Mouse (Mus musculus): ENCODE results near the gene Arl4c. TPM values are rescaled to one million over a fixed set of nuclear protein-coding genes. Genes with fewer than 3 reads are reported as not detected.

Arl4c gene
- polyA plus RNA-seq, 1 experiment from 2014 or later, result 22.2 TPM

DNA sequence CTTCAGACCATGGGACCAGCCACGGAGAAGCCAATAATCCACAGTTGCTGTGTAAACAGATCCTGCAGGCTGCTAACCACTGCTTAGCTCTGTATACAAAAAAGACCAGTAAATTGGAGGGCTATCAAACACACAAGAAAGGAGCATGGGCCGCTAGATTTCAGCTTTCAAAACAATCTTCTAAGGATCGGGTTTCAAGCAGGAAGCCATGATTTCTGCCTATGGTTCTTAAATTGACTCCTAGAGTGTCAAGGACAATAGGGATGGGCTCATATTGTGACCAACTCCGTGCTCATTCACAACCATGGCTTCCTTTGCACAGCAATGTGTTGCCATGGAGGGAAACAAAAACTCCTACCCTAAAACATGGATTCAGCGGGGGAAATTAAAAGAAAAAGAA lies 3.1 kb downstream of the Arl4c start:
- Histone ChIP-seq H3K36me3 (peaks cover 25% of the 10 kb centered on the region), H3K27me3 (ENCODE audit: insufficient read depth, poor library complexity, severe bottlenecking) (peaks cover 17% of the 10 kb centered on the region), H3K4me3 (peak overlapping the region; percentile 92), H3K4me1 (replicated peaks) (peaks cover 49% of the 10 kb centered on the region), H3K27ac (peak overlapping the region; percentile 98), H3K9me3 (no peaks in the 10 kb centered on the region)
- 16% methylated on average over 5 of the region's 5 CpGs for WGBS
- DNase-seq (ENCODE audit: low spot score), result no peak

DNA sequence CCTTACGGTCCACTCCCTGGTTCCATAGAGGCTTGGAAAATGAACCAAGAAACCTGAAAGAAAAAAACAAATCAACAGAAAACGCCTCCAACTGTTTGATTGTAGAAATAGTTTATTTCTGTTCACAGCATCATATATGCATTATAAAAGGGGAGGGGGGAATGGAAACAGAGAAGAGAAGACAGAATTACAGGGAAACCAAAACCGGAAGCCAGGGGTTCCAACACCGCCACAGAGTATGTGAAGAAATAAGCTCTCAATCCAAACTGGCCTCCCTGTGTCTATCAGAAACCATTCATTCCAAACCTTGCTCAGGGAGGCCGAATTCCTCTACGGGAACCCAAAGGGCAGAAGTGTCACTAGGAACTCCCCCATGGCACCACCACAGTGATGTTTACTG lies 3.9 kb downstream of the Arl4c start:
- no peaks in the 10 kb centered on the region for H3K9me3 ChIP-seq
- peaks cover 49% of the 10 kb centered on the region for H3K4me1 ChIP-seq (replicated peaks)
- H3K4me3 ChIP-seq, result peak overlapping the region; percentile 92
- peaks cover 9% of the 10 kb centered on the region for H3K27me3 ChIP-seq (ENCODE audit: insufficient read depth, poor library complexity, severe bottlenecking)
- no peak for DNase-seq (ENCODE audit: low spot score)
- WGBS, result 88% methylated on average over 6 of the region's 6 CpGs
- no peak overlapping the region for H3K27ac ChIP-seq
- H3K36me3 ChIP-seq, result peaks cover 25% of the 10 kb centered on the region

DNA sequence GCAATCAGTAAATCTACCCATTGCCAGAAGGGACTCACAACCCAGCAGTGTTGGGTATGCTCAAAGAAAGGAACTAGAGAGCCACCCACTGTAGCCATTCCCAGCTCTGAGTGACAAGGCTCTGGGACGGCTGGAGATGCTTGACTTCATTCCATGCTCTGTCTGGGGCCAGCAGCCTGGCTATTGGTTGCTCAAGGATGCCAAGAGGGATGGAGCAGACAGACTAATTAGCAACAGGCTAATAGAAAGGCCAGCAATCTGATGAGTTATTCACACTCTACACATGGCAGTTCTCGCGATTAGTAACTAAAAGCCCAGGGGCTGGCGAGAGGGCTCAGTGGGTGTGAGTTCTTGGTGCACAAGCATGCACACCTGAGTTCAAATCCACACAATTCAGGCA lies 5.6 kb downstream of the Arl4c start:
- 79% methylated on average over 4 of the region's 4 CpGs for WGBS
- no peak for DNase-seq (ENCODE audit: low spot score)

DNA sequence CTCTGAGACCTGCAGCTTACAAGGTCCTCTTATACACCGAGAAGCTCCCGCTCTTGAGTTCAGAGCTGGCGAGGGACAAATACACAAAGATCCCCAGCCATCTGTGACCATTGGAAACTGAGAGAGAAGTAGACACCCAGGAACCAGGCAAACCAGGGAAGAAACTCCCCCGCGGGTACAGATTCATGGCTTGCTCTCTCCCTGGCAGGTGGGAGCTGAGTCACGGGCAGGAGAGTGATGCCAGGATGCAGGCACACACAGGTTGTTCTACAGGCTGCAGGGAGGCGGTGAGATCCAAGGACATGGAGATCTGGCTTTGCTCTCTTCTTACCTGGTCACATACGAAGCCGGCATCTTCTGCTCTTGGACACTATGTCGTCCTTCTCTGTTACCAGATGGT lies 7.7 kb downstream of the Arl4c start:
- peaks cover 25% of the 10 kb centered on the region for H3K36me3 ChIP-seq
- no peaks in the 10 kb centered on the region for H3K27me3 ChIP-seq (ENCODE audit: insufficient read depth, poor library complexity, severe bottlenecking)
- H3K4me3 ChIP-seq, result no peak overlapping the region
- no peaks in the 10 kb centered on the region for H3K9me3 ChIP-seq
- 90% methylated on average over 10 of the region's 10 CpGs for WGBS
- peaks cover 34% of the 10 kb centered on the region for H3K4me1 ChIP-seq (replicated peaks)
- H3K27ac ChIP-seq, result no peak overlapping the region
- no peak for DNase-seq (ENCODE audit: low spot score)

More for the DNA sequence above, 5.6 kb downstream of the Arl4c start:
- no peaks in the 10 kb centered on the region for H3K27me3 ChIP-seq (ENCODE audit: insufficient read depth, poor library complexity, severe bottlenecking)
- no peak overlapping the region for H3K27ac ChIP-seq
- H3K4me3 ChIP-seq, result no peak overlapping the region
- H3K36me3 ChIP-seq, result peaks cover 25% of the 10 kb centered on the region
- no peaks in the 10 kb centered on the region for H3K9me3 ChIP-seq
- H3K4me1 ChIP-seq (replicated peaks), result peaks cover 34% of the 10 kb centered on the region

DNA sequence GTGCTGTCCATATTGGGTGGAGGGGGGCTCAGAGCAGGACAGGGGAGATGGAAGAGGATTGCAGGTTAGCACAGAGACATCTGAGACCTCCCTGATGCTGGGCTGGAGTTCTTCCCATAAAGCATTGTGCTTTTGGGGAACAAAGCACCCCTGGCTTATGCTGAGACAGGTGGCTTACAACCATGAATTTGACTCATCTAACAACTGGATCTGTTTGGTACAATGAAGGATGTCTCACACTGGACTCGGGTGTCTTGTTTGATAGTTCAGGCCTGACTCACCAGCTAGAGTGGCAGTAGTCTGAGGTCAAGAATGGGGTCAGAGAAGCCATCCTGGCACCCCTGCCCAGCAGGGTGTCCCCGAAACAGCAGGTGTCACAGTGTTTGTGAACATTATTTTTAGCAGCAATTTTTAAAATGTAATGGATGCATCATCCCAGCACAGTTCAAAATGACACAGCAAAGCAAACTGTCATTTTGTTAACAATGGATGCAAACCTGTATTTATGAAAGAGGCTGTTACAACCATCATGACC lies 9.7 kb downstream of the Arl4c start:
- Histone ChIP-seq H3K27ac (no peak overlapping the region), H3K27me3 (ENCODE audit: insufficient read depth, poor library complexity, severe bottlenecking) (no peaks in the 10 kb centered on the region), H3K36me3 (peaks cover 13% of the 10 kb centered on the region), H3K9me3 (no peaks in the 10 kb centered on the region), H3K4me3 (no peak overlapping the region), H3K4me1 (replicated peaks) (peaks cover 14% of the 10 kb centered on the region)
- WGBS, result 76% methylated on average over 2 of the region's 2 CpGs
- no peak for DNase-seq (ENCODE audit: low spot score)

DNA sequence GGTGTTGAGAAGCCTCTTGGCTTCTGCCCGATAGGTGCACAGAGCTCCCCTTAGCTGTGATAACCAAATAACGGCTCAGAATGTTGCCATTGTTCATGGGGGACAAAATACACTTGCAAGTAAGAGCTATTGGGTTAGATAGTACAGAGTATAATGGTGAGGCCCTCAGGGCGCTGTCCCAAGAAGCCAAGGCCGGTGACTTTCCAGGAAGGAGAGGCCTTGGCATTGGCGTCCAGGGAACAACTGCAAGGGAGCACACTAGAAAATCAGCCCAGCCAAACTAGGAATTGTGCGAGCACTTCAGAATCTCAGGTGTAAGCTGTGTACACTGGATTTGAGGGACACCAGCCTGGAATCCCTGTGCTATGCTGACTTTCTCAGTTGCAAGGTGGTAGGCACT lies 11.4 kb downstream of the Arl4c start:
- Histone ChIP-seq H3K27me3 (ENCODE audit: insufficient read depth, poor library complexity, severe bottlenecking) (no peaks in the 10 kb centered on the region), H3K4me3 (no peak overlapping the region), H3K9me3 (no peaks in the 10 kb centered on the region), H3K4me1 (replicated peaks) (peaks cover 13% of the 10 kb centered on the region), H3K36me3 (0 out of 2 replicates have a peak, but pooled peaks cover 4% of the 10 kb centered on the region), H3K27ac (no peak overlapping the region)
- WGBS, result 91% methylated on average over 6 of the region's 6 CpGs
- no peak for DNase-seq (ENCODE audit: low spot score)

DNA sequence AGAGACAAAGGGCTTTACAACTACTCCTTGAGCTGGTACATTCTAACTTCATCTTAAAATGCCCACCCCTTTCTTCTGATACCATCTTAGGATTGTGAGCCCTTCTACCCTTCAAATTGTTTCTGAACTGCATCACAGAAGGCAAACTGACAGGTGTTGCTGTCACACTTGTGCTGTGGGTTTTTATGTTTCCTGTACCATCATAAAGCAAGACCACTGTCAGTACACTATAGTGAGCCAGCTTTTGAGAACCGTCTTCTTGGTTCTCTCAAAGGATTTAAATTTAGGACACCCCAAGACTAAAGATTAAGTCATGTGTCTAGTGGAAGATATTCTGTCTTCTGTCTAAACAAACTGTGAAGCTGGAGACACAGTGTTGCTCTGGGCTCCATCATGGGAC lies 17.3 kb downstream of the Arl4c start:
- H3K27me3 ChIP-seq (ENCODE audit: insufficient read depth, poor library complexity, severe bottlenecking), result no peaks in the 10 kb centered on the region
- peaks cover 8% of the 10 kb centered on the region; the same call in 1 of the 2 replicates for H3K4me1 ChIP-seq (replicated peaks)
- 94% methylated on average over 1 of the region's 1 CpGs for WGBS
- H3K4me3 ChIP-seq, result no peak overlapping the region
- no peaks in the 10 kb centered on the region for H3K9me3 ChIP-seq
- H3K27ac ChIP-seq, result no peak overlapping the region
- no peak for DNase-seq (ENCODE audit: low spot score)
- no peaks in the 10 kb centered on the region for H3K36me3 ChIP-seq

DNA sequence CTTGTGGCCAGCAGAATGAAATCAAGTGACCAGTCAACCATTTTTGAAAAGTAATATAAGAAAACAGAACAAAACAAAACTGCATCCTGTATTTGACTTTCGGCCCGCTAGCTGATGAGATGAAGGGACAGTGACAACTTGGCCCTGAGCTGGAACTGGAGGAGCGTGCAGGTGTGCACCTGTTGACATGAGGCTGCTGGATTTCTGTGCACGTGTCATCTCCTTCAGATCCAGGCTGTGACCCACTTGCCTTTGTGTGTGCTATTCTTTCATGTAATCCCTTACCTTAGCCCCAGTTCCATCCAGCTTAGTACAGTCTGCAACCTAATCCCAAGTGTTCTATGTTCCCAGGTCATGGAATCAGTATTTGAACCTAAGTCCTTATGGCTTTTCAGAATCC lies 20.4 kb downstream of the Arl4c start:
- 91% methylated on average over 4 of the region's 4 CpGs for WGBS
- H3K9me3 ChIP-seq, result no peaks in the 10 kb centered on the region
- peaks cover 11% of the 10 kb centered on the region for H3K4me1 ChIP-seq (replicated peaks)
- no peak for DNase-seq (ENCODE audit: low spot score)
- H3K36me3 ChIP-seq, result no peaks in the 10 kb centered on the region
- H3K27ac ChIP-seq, result no peak overlapping the region
- no peaks in the 10 kb centered on the region for H3K27me3 ChIP-seq (ENCODE audit: insufficient read depth, poor library complexity, severe bottlenecking)
- H3K4me3 ChIP-seq, result no peak overlapping the region

DNA sequence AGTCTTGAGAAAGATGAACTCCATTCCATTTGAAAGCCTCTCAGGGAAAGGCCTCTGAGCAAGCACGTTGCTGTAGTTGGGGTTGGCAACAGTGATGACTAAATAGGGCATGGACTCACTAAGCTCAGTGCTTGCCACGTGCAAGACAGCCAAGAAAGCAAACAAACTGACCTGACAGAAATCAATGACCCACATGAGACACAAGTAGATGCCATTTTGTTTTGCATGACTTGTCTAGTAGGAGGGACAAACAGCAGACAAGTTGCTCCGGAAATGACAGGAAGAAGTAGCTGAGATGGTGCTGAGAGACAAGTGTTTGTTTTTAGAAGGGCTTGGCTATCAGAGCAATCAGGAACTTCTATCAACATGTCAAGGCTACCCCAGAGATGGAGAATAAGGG lies 21.2 kb downstream of the Arl4c start:
- DNase-seq (ENCODE audit: low spot score), result no peak
- Histone ChIP-seq H3K36me3 (no peaks in the 10 kb centered on the region), H3K4me3 (no peak overlapping the region), H3K27ac (no peak overlapping the region), H3K4me1 (replicated peaks) (peaks cover 11% of the 10 kb centered on the region), H3K27me3 (ENCODE audit: insufficient read depth, poor library complexity, severe bottlenecking) (no peaks in the 10 kb centered on the region), H3K9me3 (no peaks in the 10 kb centered on the region)
- 75% methylated on average over 3 of the region's 3 CpGs for WGBS

DNA sequence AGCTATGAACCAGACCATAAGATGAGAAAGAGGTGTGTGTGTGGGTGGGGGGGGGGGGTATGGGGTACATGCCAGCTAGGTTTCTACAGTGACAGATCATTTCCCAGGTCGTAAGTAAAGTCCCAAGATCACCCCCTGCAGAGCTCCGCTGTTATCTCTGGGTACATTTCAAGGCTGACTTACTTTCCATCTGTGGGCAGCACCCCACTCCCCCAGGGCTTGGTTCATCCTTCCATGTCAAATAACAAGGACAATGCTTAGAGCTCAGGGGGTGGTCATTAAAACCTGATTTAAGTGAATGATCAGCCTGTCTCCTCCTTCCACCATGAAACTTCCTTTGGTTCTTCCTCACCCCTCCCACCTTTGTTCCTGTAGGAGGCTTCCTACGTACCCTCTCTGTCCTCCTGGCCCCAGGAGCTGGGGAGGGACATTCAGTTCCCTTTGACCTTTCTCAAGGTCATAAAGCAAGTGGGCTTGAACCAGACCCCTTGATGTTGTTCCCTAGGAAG lies 23.7 kb downstream of the Arl4c start:
- Histone ChIP-seq H3K36me3 (no peaks in the 10 kb centered on the region), H3K4me3 (no peak overlapping the region)

DNA sequence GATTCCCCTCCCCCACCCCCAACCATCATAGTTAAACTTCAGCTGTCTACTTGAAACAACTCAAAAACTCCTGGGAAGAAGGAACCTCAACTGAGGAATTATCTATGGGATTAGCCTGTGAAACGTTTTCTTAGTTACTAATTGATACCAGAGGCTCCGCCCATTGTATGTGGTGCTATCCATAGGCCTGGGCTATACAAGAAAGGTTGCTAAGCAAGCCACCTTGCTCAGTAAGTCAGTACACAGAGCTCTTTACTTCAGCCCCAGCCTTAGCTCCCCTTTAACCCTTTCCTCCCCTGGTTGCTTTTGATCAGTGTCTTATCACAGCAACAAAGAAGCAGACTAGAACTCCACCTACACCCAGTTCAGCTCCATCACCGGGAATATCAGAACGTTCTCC lies 31.2 kb downstream of the Arl4c start:
- Histone ChIP-seq H3K4me3 (no peak overlapping the region), H3K27ac (no peak overlapping the region), H3K36me3 (no peaks in the 10 kb centered on the region), H3K27me3 (ENCODE audit: insufficient read depth, poor library complexity, severe bottlenecking) (peaks cover 13% of the 10 kb centered on the region), H3K9me3 (no peaks in the 10 kb centered on the region), H3K4me1 (replicated peaks) (peaks cover 48% of the 10 kb centered on the region)
- no peak for DNase-seq (ENCODE audit: low spot score)
- 51% methylated on average over 4 of the region's 4 CpGs for WGBS

More for the DNA sequence above, 23.7 kb downstream of the Arl4c start:
- no peak for DNase-seq (ENCODE audit: low spot score)
- H3K4me1 ChIP-seq (replicated peaks), result peaks cover 11% of the 10 kb centered on the region
- 37% methylated on average over 3 of the region's 3 CpGs for WGBS
- H3K9me3 ChIP-seq, result no peaks in the 10 kb centered on the region
- H3K27ac ChIP-seq, result no peak overlapping the region
- H3K27me3 ChIP-seq (ENCODE audit: insufficient read depth, poor library complexity, severe bottlenecking), result no peaks in the 10 kb centered on the region

DNA sequence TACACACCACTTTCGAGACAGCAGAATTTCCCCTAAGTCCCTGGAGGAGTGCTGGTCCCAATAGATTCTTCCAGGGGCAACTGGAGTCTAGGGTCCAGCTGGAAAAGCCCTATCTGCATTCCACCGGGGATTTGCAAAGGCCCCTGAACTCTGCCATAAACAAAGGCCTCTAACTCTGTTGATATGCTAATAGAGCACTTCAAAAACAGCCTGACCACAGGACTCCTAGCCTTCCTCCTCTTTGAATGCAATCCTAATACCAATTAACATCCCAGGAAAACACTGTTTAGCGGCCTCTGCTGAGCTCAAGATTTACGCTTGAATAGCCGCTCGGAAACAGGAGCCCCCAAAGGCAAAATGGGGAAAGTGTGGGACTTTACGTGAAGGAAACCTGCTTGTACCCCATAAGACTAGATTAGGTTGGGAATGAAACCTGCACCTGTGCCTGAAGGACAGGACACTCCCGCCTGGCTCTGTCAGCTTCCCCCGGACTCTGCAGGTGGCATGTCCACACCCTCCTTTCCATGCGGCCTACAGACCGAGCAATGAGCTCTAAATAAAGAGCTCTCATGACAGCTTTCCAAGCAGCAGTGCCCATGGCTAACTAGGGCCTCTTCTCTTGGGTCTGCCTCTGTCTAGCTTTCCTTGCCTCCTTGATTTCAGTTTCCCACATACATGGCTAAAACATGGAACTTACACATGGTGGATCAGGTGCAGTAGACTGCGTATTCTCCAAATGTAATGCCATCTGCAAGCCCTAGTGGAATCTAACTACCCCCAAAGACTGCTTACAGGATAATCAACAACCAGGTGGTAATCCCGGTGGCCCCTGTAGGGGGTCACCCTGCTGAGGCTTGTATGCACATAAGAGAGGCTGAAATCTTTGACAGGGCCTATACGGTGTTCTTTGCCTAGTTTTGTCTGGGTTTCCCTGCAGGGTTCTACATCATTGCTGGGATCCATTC lies 32.9 kb downstream of the Arl4c start:
- peak overlapping the region; percentile 37 for H3K4me3 ChIP-seq
- peaks cover 13% of the 10 kb centered on the region for H3K27me3 ChIP-seq (ENCODE audit: insufficient read depth, poor library complexity, severe bottlenecking)
- no peaks in the 10 kb centered on the region for H3K36me3 ChIP-seq
- peak; percentile 43 for DNase-seq (ENCODE audit: low spot score)
- WGBS, result 6% methylated on average over 14 of the region's 14 CpGs
- H3K9me3 ChIP-seq, result no peaks in the 10 kb centered on the region
- peaks cover 48% of the 10 kb centered on the region for H3K4me1 ChIP-seq (replicated peaks)
- H3K27ac ChIP-seq, result peak overlapping the region; percentile 86

DNA sequence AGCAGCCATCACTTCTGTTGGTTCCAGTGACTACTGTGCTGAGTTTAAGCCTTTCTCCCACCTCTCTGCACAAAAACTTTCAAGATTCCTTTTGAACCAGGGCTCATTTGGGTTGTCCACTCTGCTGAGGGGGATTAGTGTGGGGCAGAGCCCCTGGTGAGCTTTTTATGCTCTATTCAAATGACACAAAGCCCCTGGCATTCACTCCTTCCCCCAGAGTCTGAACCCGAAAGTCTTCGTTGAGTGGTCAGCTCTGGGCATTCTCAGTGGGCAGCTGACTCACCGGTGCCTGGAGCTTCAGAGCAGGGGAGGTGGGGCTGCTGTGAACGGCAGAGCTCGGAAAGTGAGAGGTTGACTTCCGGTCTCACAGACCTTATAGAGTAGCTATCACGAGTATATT lies 33.7 kb downstream of the Arl4c start:
- Histone ChIP-seq H3K9me3 (no peaks in the 10 kb centered on the region), H3K36me3 (no peaks in the 10 kb centered on the region), H3K27ac (peak overlapping the region; percentile 86), H3K27me3 (ENCODE audit: insufficient read depth, poor library complexity, severe bottlenecking) (peaks cover 13% of the 10 kb centered on the region), H3K4me1 (replicated peaks) (peaks cover 48% of the 10 kb centered on the region), H3K4me3 (peak overlapping the region; percentile 37)
- DNase-seq (ENCODE audit: low spot score), result peak; percentile 30
- 2% methylated on average over 7 of the region's 7 CpGs for WGBS
